Mouse (Mus musculus): ENCODE measurements around the gene Pi4k2a. TPM values are rescaled to one million over a fixed set of nuclear protein-coding genes. Genes with fewer than 3 reads are reported as not detected.
"Not testable (repeated sequence)": the region's sequence is repeated elsewhere in the genome, so short reads cannot be mapped to it uniquely, and the experiment has no call there.

Gene Pi4k2a
- polyA plus RNA-seq, 2 experiments = 29.9 to 34.4 TPM

GRCm38 (mm10) chr19:42080469-42080868 is 9.8 kb upstream of the Pi4k2a start:
- no peak for DNase-seq (ENCODE audit: low spot score)
- no peak for TF ChIP-seq POLR2A (IDR thresholded peaks at IDR 0.05; ENCODE audit: borderline replicate concordance, extremely low read depth, insufficient read depth, insufficient read length)
- 82% methylated on average over 11 of the region's 11 CpGs for WGBS
- Histone ChIP-seq H3K9me3 (ENCODE audit: control insufficient read depth, low read length) (no peaks in the 10 kb centered on the region), H3K27ac (replicated peaks; ENCODE audit: low read depth, low read length) (no peak overlapping the region), H3K4me3 (replicated peaks; ENCODE audit: low read length) (no peak overlapping the region), H3K4me2 (replicated peaks; ENCODE audit: low read depth, low read length, severe bottlenecking) (no peak overlapping the region), H3K9ac (ENCODE audit: low read depth, low read length, severe bottlenecking) (no peak overlapping the region), H3K27me3 (ENCODE audit: control insufficient read depth, insufficient read depth, low read length) (no peaks in the 10 kb centered on the region), H3K4me1 (ENCODE audit: control insufficient read depth, insufficient read depth, low read length) (peaks cover 1% of the 10 kb centered on the region; the same call in 1 of the 2 replicates), H3K36me3 (ENCODE audit: control insufficient read depth, insufficient read depth, low read length) (peaks cover 7% of the 10 kb centered on the region; the same call in 1 of the 2 replicates)
- ATAC-seq (ENCODE audit: low FRiP score, low read depth) = no peak

- DNase-seq (ENCODE audit: low spot score); ATAC-seq (ENCODE audit: low FRiP score, low read depth); H3K9ac ChIP-seq (ENCODE audit: low read depth, low read length, severe bottlenecking); H3K36me3 ChIP-seq (ENCODE audit: control insufficient read depth, insufficient read depth, low read length); H3K4me3 ChIP-seq (replicated peaks; ENCODE audit: low read length); H3K27me3 ChIP-seq (ENCODE audit: control insufficient read depth, insufficient read depth, low read length); H3K27ac ChIP-seq (replicated peaks; ENCODE audit: low read depth, low read length); H3K4me2 ChIP-seq (replicated peaks; ENCODE audit: low read depth, low read length, severe bottlenecking); H3K9me3 ChIP-seq (ENCODE audit: control insufficient read depth, low read length); H3K4me1 ChIP-seq (ENCODE audit: control insufficient read depth, insufficient read depth, low read length): not testable (repeated sequence)
- WGBS = 91% methylated on average over 5 of the region's 5 CpGs
Measured at GRCm38 (mm10) chr19:42081613-42082012, 8.7 kb upstream of the Pi4k2a start.

GRCm38 (mm10) chr19:42085690-42086089 is 4.6 kb upstream of the Pi4k2a start:
- H3K9me3 ChIP-seq (ENCODE audit: control insufficient read depth, low read length) = no peaks in the 10 kb centered on the region
- H3K4me2 ChIP-seq (replicated peaks; ENCODE audit: low read depth, low read length, severe bottlenecking) = peak overlapping the region; percentile 88
- TF ChIP-seq POLR2A (IDR thresholded peaks at IDR 0.05; ENCODE audit: borderline replicate concordance, extremely low read depth, insufficient read depth, insufficient read length) = no peak
- peak overlapping the region; percentile 66 for H3K4me3 ChIP-seq (replicated peaks; ENCODE audit: low read length)
- DNase-seq (ENCODE audit: low spot score) (no peak), ATAC-seq (ENCODE audit: low FRiP score, low read depth) (no peak)
- 9% methylated on average over 10 of the region's 10 CpGs for WGBS
- H3K27me3 ChIP-seq (ENCODE audit: control insufficient read depth, insufficient read depth, low read length) = no peaks in the 10 kb centered on the region
- H3K9ac ChIP-seq (ENCODE audit: low read depth, low read length, severe bottlenecking) = peak overlapping the region; percentile 69
- H3K36me3 ChIP-seq (ENCODE audit: control insufficient read depth, insufficient read depth, low read length) = no peaks in the 10 kb centered on the region
- H3K4me1 ChIP-seq (ENCODE audit: control insufficient read depth, insufficient read depth, low read length) = peaks cover 11% of the 10 kb centered on the region
- H3K27ac ChIP-seq (replicated peaks; ENCODE audit: low read depth, low read length) = no peak overlapping the region; the same call in 1 of the 2 replicates

GRCm38 (mm10) chr19:42086166-42086565 is 4.1 kb upstream of the Pi4k2a start, which contains the start of gene Morn4:
TSS of gene Morn4 (minus strand) at chr19:42086357.
- H3K4me2 ChIP-seq (replicated peaks; ENCODE audit: low read depth, low read length, severe bottlenecking) = peak within 1 kb of the TSS; percentile 88
- DNase-seq (ENCODE audit: low spot score) = peak; percentile 88
- H3K4me1 ChIP-seq (ENCODE audit: control insufficient read depth, insufficient read depth, low read length) = peaks cover 11% of the 10 kb centered on the region
- H3K9me3 ChIP-seq (ENCODE audit: control insufficient read depth, low read length) = no peaks in the 10 kb centered on the region
- H3K36me3 ChIP-seq (ENCODE audit: control insufficient read depth, insufficient read depth, low read length) = no peaks in the 10 kb centered on the region
- ATAC-seq (ENCODE audit: low FRiP score, low read depth) = peak; percentile 79
- no peaks in the 10 kb centered on the region for H3K27me3 ChIP-seq (ENCODE audit: control insufficient read depth, insufficient read depth, low read length)
- under 1% methylated on average over 21 of the region's 21 CpGs for WGBS
- no peak within 1 kb of the TSS; the same call in 1 of the 2 replicates for H3K27ac ChIP-seq (replicated peaks; ENCODE audit: low read depth, low read length)
- H3K4me3 ChIP-seq (replicated peaks; ENCODE audit: low read length) = peak within 1 kb of the TSS; percentile 66
- H3K9ac ChIP-seq (ENCODE audit: low read depth, low read length, severe bottlenecking) = peak within 1 kb of the TSS; percentile 69
- peak; percentile 61; the same call in 1 of the 2 replicates for TF ChIP-seq POLR2A (IDR thresholded peaks at IDR 0.05; ENCODE audit: borderline replicate concordance, extremely low read depth, insufficient read depth, insufficient read length)

- H3K4me3 ChIP-seq (replicated peaks; ENCODE audit: low read length) = peak overlapping the region; percentile 78
- no peaks in the 10 kb centered on the region for H3K9me3 ChIP-seq (ENCODE audit: control insufficient read depth, low read length)
- DNase-seq (ENCODE audit: low spot score) (peak; percentile 36), ATAC-seq (ENCODE audit: low FRiP score, low read depth) (no peak)
- no peak for TF ChIP-seq POLR2A (IDR thresholded peaks at IDR 0.05; ENCODE audit: borderline replicate concordance, extremely low read depth, insufficient read depth, insufficient read length)
- no peak overlapping the region; the same call in 1 of the 2 replicates for H3K9ac ChIP-seq (ENCODE audit: low read depth, low read length, severe bottlenecking)
- 20% methylated on average over 14 of the region's 14 CpGs for WGBS
- peak overlapping the region; percentile 61 for H3K4me2 ChIP-seq (replicated peaks; ENCODE audit: low read depth, low read length, severe bottlenecking)
- peaks cover 5% of the 10 kb centered on the region; the same call in 1 of the 2 replicates for H3K36me3 ChIP-seq (ENCODE audit: control insufficient read depth, insufficient read depth, low read length)
- peaks cover 15% of the 10 kb centered on the region for H3K4me1 ChIP-seq (ENCODE audit: control insufficient read depth, insufficient read depth, low read length)
- no peaks in the 10 kb centered on the region for H3K27me3 ChIP-seq (ENCODE audit: control insufficient read depth, insufficient read depth, low read length)
- peak overlapping the region; percentile 74 for H3K27ac ChIP-seq (replicated peaks; ENCODE audit: low read depth, low read length)
Measured at GRCm38 (mm10) chr19:42089103-42089747, 1.0 kb upstream of the Pi4k2a start.
